Mouse (Mus musculus): ENCODE results near the gene 2010300C02Rik. TPM values are rescaled to one million over a fixed set of nuclear protein-coding genes. Genes with fewer than 3 reads are reported as not detected.

2010300C02Rik gene
- polyA plus RNA-seq, 1 experiment from 2014 or later, result 1.7 TPM

GRCm38 (mm10) chr1:37698852-37699439 lies 20.9 kb downstream of the 2010300C02Rik start:
- no peaks in the 10 kb centered on the region for H3K27me3 ChIP-seq (replicated peaks; ENCODE audit: control insufficient read depth, insufficient read depth, low read length)
- no peak overlapping the region for H3K4me2 ChIP-seq (ENCODE audit: low read length)
- ATAC-seq (no peak), DNase-seq (ENCODE audit: low spot score) (no peak)
- H3K36me3 ChIP-seq (ENCODE audit: control insufficient read depth, insufficient read depth, low read length), result no peaks in the 10 kb centered on the region
- no peak overlapping the region for H3K9ac ChIP-seq (ENCODE audit: low read length)
- H3K27ac ChIP-seq (ENCODE audit: low read depth, low read length), result no peak overlapping the region
- no peaks in the 10 kb centered on the region for H3K9me3 ChIP-seq (replicated peaks; ENCODE audit: control insufficient read depth, low read length)
- WGBS, result 71% methylated on average over 5 of the region's 5 CpGs
- no peak overlapping the region for H3K4me3 ChIP-seq (ENCODE audit: low read depth, low read length)
- H3K4me1 ChIP-seq (ENCODE audit: control insufficient read depth, insufficient read depth, low read length), result peaks cover 3% of the 10 kb centered on the region; the same call in 1 of the 2 replicates

DNA sequence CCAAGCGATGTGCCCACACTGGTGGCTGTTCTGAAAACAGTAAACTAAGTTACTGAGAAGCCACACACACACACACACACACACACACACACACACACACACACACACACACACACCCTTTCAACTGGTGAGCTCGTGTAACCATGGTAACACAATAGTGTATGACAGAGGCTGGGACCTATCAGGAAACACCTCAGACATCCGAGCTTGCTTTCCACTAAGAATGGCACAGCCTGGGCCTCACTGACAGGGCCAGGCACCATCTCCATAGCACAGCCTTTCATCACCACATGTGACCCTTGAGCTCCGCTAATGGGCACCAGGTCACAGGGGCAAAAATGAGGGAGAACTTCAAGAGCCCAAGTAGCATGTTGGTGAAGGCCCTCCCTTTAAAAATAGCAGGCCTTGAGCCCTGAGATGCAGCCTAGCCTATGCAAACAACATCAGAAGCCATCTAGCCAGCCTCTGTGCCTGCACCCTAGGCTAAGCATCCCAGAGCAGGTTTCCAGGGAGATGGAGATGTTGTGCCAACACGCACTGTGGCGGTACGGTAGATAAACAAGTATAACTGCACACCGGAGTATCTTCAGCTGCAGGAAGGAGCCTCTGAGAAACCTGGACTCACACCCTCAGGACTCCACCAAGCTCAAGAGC lies 21.6 kb downstream of the 2010300C02Rik start:
- no peak overlapping the region for H3K4me3 ChIP-seq (ENCODE audit: low read depth, low read length)
- H3K9ac ChIP-seq (ENCODE audit: low read length), result no peak overlapping the region
- no peaks in the 10 kb centered on the region for H3K27me3 ChIP-seq (replicated peaks; ENCODE audit: control insufficient read depth, insufficient read depth, low read length)
- no peaks in the 10 kb centered on the region for H3K9me3 ChIP-seq (replicated peaks; ENCODE audit: control insufficient read depth, low read length)
- DNase-seq (ENCODE audit: low spot score) (peak; percentile 55), ATAC-seq (peak; percentile 60; the same call in 1 of the 2 replicates)
- no peaks in the 10 kb centered on the region for H3K36me3 ChIP-seq (ENCODE audit: control insufficient read depth, insufficient read depth, low read length)
- no peak overlapping the region for H3K4me2 ChIP-seq (ENCODE audit: low read length)
- H3K27ac ChIP-seq (ENCODE audit: low read depth, low read length), result no peak overlapping the region
- H3K4me1 ChIP-seq (ENCODE audit: control insufficient read depth, insufficient read depth, low read length), result peaks cover 3% of the 10 kb centered on the region; the same call in 1 of the 2 replicates
- WGBS, result 71% methylated on average over 8 of the region's 8 CpGs

- no peaks in the 10 kb centered on the region for H3K9me3 ChIP-seq (replicated peaks; ENCODE audit: control insufficient read depth, low read length)
- peaks cover 3% of the 10 kb centered on the region; the same call in 1 of the 2 replicates for H3K4me1 ChIP-seq (ENCODE audit: control insufficient read depth, insufficient read depth, low read length)
- H3K27ac ChIP-seq (ENCODE audit: low read depth, low read length), result no peak overlapping the region
- no peak for ATAC-seq
- 83% methylated on average over 3 of the region's 3 CpGs for WGBS
- no peak overlapping the region for H3K4me2 ChIP-seq (ENCODE audit: low read length)
- no peak overlapping the region for H3K4me3 ChIP-seq (ENCODE audit: low read depth, low read length)
- DNase-seq (ENCODE audit: low spot score), result no peak
- no peaks in the 10 kb centered on the region for H3K27me3 ChIP-seq (replicated peaks; ENCODE audit: control insufficient read depth, insufficient read depth, low read length)
- H3K36me3 ChIP-seq (ENCODE audit: control insufficient read depth, insufficient read depth, low read length), result no peaks in the 10 kb centered on the region
- H3K9ac ChIP-seq (ENCODE audit: low read length), result no peak overlapping the region
Observed at GRCm38 (mm10) chr1:37696918-37697317, 23.0 kb downstream of the 2010300C02Rik start.

DNA sequence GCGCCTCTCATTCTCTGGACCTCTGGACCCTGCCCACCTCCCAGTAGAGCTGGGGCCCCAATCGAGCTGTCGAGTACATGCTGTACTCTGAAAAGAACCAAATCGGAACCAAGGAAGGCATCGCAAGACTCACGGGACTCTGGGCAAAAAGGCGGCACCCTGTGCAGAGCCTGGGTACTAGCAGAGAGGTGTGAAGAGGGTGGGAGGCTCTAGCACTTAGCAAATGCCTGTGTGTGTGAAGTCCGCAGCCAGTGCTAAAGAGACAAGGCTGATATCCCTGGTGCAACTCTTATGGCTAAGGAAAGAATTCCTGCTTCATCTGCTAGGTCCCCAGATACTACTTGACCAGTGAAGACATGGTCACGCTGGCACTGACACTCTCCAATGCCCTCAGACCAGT lies 24.2 kb downstream of the 2010300C02Rik start:
- Histone ChIP-seq H3K4me3 (ENCODE audit: low read depth, low read length) (no peak overlapping the region), H3K27me3 (replicated peaks; ENCODE audit: control insufficient read depth, insufficient read depth, low read length) (no peaks in the 10 kb centered on the region), H3K36me3 (ENCODE audit: control insufficient read depth, insufficient read depth, low read length) (no peaks in the 10 kb centered on the region), H3K9me3 (replicated peaks; ENCODE audit: control insufficient read depth, low read length) (no peaks in the 10 kb centered on the region), H3K27ac (ENCODE audit: low read depth, low read length) (no peak overlapping the region), H3K9ac (ENCODE audit: low read length) (no peak overlapping the region), H3K4me2 (ENCODE audit: low read length) (no peak overlapping the region), H3K4me1 (ENCODE audit: control insufficient read depth, insufficient read depth, low read length) (peaks cover 3% of the 10 kb centered on the region; the same call in 1 of the 2 replicates)
- ATAC-seq (no peak), DNase-seq (ENCODE audit: low spot score) (no peak)
- 90% methylated on average over 9 of the region's 9 CpGs for WGBS

- Histone ChIP-seq H3K36me3 (ENCODE audit: control insufficient read depth, insufficient read depth, low read length) (no peaks in the 10 kb centered on the region), H3K4me3 (ENCODE audit: low read depth, low read length) (no peak overlapping the region), H3K27ac (ENCODE audit: low read depth, low read length) (no peak overlapping the region), H3K27me3 (replicated peaks; ENCODE audit: control insufficient read depth, insufficient read depth, low read length) (no peaks in the 10 kb centered on the region), H3K4me1 (ENCODE audit: control insufficient read depth, insufficient read depth, low read length) (peaks cover 3% of the 10 kb centered on the region; the same call in 1 of the 2 replicates), H3K9me3 (replicated peaks; ENCODE audit: control insufficient read depth, low read length) (no peaks in the 10 kb centered on the region), H3K4me2 (ENCODE audit: low read length) (no peak overlapping the region), H3K9ac (ENCODE audit: low read length) (no peak overlapping the region)
- DNase-seq (ENCODE audit: low spot score) (no peak), ATAC-seq (no peak)
- WGBS, result 21% methylated on average over 8 of the region's 8 CpGs
Observed at GRCm38 (mm10) chr1:37694417-37694816, 25.5 kb downstream of the 2010300C02Rik start.

DNA sequence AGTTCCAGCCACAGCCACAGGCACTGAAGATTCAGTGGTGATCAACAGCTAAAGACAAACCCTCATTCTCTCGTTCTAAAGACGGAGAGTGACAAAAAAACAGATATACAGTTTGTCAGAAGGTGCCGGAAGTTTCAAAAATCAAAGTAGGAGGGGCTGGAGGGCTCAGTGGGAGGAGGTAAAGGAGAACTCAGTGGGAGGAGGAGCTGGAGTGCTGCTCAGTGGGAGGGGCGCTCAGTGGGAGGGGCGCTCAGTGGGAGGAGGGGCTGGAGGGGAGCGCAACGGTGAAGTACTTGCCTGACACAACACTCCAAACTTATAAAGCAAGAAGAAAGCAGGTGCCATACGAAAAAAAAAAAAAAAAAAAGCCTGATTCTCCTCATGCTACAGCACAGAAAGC lies 28.7 kb downstream of the 2010300C02Rik start:
- Histone ChIP-seq H3K9me3 (replicated peaks; ENCODE audit: control insufficient read depth, low read length) (no peaks in the 10 kb centered on the region), H3K4me2 (ENCODE audit: low read length) (no peak overlapping the region), H3K36me3 (ENCODE audit: control insufficient read depth, insufficient read depth, low read length) (no peaks in the 10 kb centered on the region), H3K27me3 (replicated peaks; ENCODE audit: control insufficient read depth, insufficient read depth, low read length) (no peaks in the 10 kb centered on the region), H3K4me1 (ENCODE audit: control insufficient read depth, insufficient read depth, low read length) (0 out of 2 replicates have a peak, but pooled peaks cover 5% of the 10 kb centered on the region), H3K9ac (ENCODE audit: low read length) (no peak overlapping the region), H3K4me3 (ENCODE audit: low read depth, low read length) (no peak overlapping the region), H3K27ac (ENCODE audit: low read depth, low read length) (no peak overlapping the region)
- WGBS, result 39% methylated on average over 8 of the region's 8 CpGs
- DNase-seq (ENCODE audit: low spot score), result no peak
- no peak for ATAC-seq

GRCm38 (mm10) chr1:37690665-37691064 lies 29.2 kb downstream of the 2010300C02Rik start:
- Histone ChIP-seq H3K27me3 (replicated peaks; ENCODE audit: control insufficient read depth, insufficient read depth, low read length) (no peaks in the 10 kb centered on the region), H3K4me1 (ENCODE audit: control insufficient read depth, insufficient read depth, low read length) (0 out of 2 replicates have a peak, but pooled peaks cover 5% of the 10 kb centered on the region), H3K4me2 (ENCODE audit: low read length) (no peak overlapping the region), H3K27ac (ENCODE audit: low read depth, low read length) (no peak overlapping the region), H3K4me3 (ENCODE audit: low read depth, low read length) (no peak overlapping the region), H3K9ac (ENCODE audit: low read length) (no peak overlapping the region), H3K9me3 (replicated peaks; ENCODE audit: control insufficient read depth, low read length) (no peaks in the 10 kb centered on the region), H3K36me3 (ENCODE audit: control insufficient read depth, insufficient read depth, low read length) (no peaks in the 10 kb centered on the region)
- DNase-seq (ENCODE audit: low spot score) (no peak), ATAC-seq (no peak)
- 75% methylated on average over 5 of the region's 5 CpGs for WGBS

DNA sequence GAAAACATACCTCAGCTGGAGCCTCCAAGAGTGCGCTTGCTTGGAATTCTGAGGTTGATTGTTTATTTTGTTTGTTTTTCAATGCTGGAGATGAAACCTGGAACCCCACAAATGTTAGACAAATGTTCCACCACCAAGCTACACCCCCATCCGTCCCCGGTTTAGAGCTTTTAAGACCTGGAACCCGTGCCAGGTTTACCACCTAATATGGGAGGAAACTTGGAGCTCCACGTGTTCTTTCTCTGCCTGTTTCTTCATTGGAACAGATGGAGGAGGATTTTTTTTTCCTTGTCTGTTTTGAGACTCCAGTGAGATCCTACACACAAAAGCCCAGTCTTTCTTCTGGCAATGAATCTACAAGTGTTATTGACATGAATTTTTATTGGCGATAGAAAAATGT lies 30.2 kb downstream of the 2010300C02Rik start:
- H3K4me2 ChIP-seq (ENCODE audit: low read length), result no peak overlapping the region
- DNase-seq (ENCODE audit: low spot score), result no peak
- no peak for ATAC-seq
- 0 out of 2 replicates have a peak, but pooled peaks cover 5% of the 10 kb centered on the region for H3K4me1 ChIP-seq (ENCODE audit: control insufficient read depth, insufficient read depth, low read length)
- no peaks in the 10 kb centered on the region for H3K9me3 ChIP-seq (replicated peaks; ENCODE audit: control insufficient read depth, low read length)
- no peak overlapping the region for H3K4me3 ChIP-seq (ENCODE audit: low read depth, low read length)
- H3K27ac ChIP-seq (ENCODE audit: low read depth, low read length), result no peak overlapping the region
- no peaks in the 10 kb centered on the region for H3K36me3 ChIP-seq (ENCODE audit: control insufficient read depth, insufficient read depth, low read length)
- 80% methylated on average over 6 of the region's 6 CpGs for WGBS
- no peak overlapping the region for H3K9ac ChIP-seq (ENCODE audit: low read length)
- no peaks in the 10 kb centered on the region for H3K27me3 ChIP-seq (replicated peaks; ENCODE audit: control insufficient read depth, insufficient read depth, low read length)

DNA sequence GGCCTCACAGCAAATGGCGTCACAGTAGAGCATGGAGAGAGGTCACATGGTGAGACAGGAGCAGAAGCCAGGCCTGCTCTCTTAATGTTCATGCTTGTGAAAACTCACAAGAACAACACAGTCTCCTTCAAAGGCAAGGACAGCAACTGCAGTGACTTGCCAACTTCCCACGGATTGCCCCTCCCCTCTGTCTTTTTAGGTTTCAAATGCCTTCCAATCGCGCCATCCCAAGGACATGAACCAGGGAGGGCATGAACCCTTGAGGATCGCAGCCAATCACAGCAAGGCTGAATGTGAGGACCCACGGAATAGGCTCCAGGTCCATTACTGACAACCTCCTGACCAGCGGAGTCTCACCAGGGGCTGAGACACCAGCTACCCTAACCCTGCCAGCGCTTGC lies 31.5 kb downstream of the 2010300C02Rik start:
- 67% methylated on average over 8 of the region's 8 CpGs for WGBS
- H3K9me3 ChIP-seq (replicated peaks; ENCODE audit: control insufficient read depth, low read length), result no peaks in the 10 kb centered on the region
- H3K27ac ChIP-seq (ENCODE audit: low read depth, low read length), result no peak overlapping the region
- ATAC-seq (no peak), DNase-seq (ENCODE audit: low spot score) (no peak)
- no peak overlapping the region for H3K9ac ChIP-seq (ENCODE audit: low read length)
- H3K4me2 ChIP-seq (ENCODE audit: low read length), result no peak overlapping the region
- no peak overlapping the region for H3K4me3 ChIP-seq (ENCODE audit: low read depth, low read length)
- 0 out of 2 replicates have a peak, but pooled peaks cover 5% of the 10 kb centered on the region for H3K4me1 ChIP-seq (ENCODE audit: control insufficient read depth, insufficient read depth, low read length)
- H3K36me3 ChIP-seq (ENCODE audit: control insufficient read depth, insufficient read depth, low read length), result no peaks in the 10 kb centered on the region
- H3K27me3 ChIP-seq (replicated peaks; ENCODE audit: control insufficient read depth, insufficient read depth, low read length), result no peaks in the 10 kb centered on the region

All from forebrain, embryonic 14.5 days (tissue).